Mouse (Mus musculus) cerebellum, adult 8-10 months (tissue): ENCODE data around the gene Gstp1.
"Not testable (repeated sequence)": the region's sequence is repeated elsewhere in the genome, so short reads cannot be mapped to it uniquely, and the experiment has no call there.

Experiments used
- DNase-seq: peaks from one replicate; pipeline ENCODE4 v3.0.0; 2022

Gstp1 gene

GRCm38 (mm10) chr19:4037154-4037787 lies 514 bp downstream of the Gstp1 start:
- DNase-seq, result not testable (repeated sequence)

GRCm38 (mm10) chr19:4036327-4037045 lies 1.3 kb downstream of the Gstp1 start:
- peak; percentile 12 for DNase-seq

- no peak for DNase-seq
Measured at GRCm38 (mm10) chr19:4033742-4034141, 4.0 kb downstream of the Gstp1 start.

GRCm38 (mm10) chr19:4033298-4033697 lies 4.5 kb downstream of the Gstp1 start:
- DNase-seq, result no peak

GRCm38 (mm10) chr19:4032668-4033067 lies 5.1 kb downstream of the Gstp1 start:
- no peak for DNase-seq

- DNase-seq, result no peak
Measured at GRCm38 (mm10) chr19:4027576-4027975, 10.2 kb downstream of the Gstp1 start.

GRCm38 (mm10) chr19:4023185-4023584 lies 14.6 kb downstream of the Gstp1 start:
- DNase-seq, result no peak

- DNase-seq, result peak; percentile 86
Measured at GRCm38 (mm10) chr19:4018743-4019583, 18.8 kb downstream of the Gstp1 start.

- DNase-seq, result no peak
Measured at GRCm38 (mm10) chr19:4017921-4018587, 19.7 kb downstream of the Gstp1 start.

GRCm38 (mm10) chr19:4015635-4016034 lies 22.1 kb downstream of the Gstp1 start:
- no peak for DNase-seq

- peak; percentile 12 for DNase-seq
Measured at GRCm38 (mm10) chr19:4014802-4015201, 23.0 kb downstream of the Gstp1 start.

GRCm38 (mm10) chr19:4013066-4013465 lies 24.7 kb downstream of the Gstp1 start:
- no peak for DNase-seq

GRCm38 (mm10) chr19:4012432-4013022 lies 25.3 kb downstream of the Gstp1 start, which contains the start of gene Ndufv1:
Ndufv1 (minus strand) TSS chr19:4012806.
- DNase-seq, result peak; percentile 95

GRCm38 (mm10) chr19:4011086-4011485 lies 26.7 kb downstream of the Gstp1 start:
- no peak for DNase-seq

GRCm38 (mm10) chr19:4005971-4006370 lies 31.8 kb downstream of the Gstp1 start:
- DNase-seq, result no peak

- no peak for DNase-seq
Measured at GRCm38 (mm10) chr19:4005091-4005490, 32.7 kb downstream of the Gstp1 start.

GRCm38 (mm10) chr19:4004331-4004730 lies 33.5 kb downstream of the Gstp1 start:
- DNase-seq, result no peak

- DNase-seq, result no peak
Measured at GRCm38 (mm10) chr19:4003641-4004040, 34.1 kb downstream of the Gstp1 start.

GRCm38 (mm10) chr19:4003112-4003511 lies 34.7 kb downstream of the Gstp1 start, which contains the start of gene Doc2g:
Doc2g (plus strand) TSS chr19:4003313.
- no peak for DNase-seq

- DNase-seq, result no peak
Measured at GRCm38 (mm10) chr19:4001752-4002151, 36.0 kb downstream of the Gstp1 start.

GRCm38 (mm10) chr19:4000949-4001525 lies 36.7 kb downstream of the Gstp1 start:
- DNase-seq, result no peak
